Mouse (Mus musculus) kidney, adult 11 months (tissue): ENCODE results near the gene 9930022D16Rik.

Source experiments
- DNase-seq: peaks from one replicate; pipeline ENCODE4 v3.0.0; 2022

Gene 9930022D16Rik

DNA sequence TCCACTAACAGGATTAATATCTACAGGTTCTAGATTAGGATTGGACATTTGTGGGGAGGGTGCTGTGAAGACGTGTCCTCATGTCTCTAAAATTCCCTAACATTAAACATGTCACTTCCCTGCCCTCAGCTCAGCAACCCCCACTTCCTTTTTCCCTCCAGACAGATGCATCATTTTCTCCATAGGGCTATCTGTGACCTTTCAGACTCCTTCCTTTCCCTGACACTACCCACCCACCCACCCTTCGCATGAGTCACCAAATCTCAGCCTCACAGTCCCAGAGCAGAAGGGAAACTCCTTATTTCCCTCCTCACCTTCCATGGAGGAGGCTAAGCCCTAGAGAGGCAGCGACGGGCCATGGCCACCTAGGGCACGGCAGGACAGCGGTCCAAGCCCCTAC is at the start of gene 9930022D16Rik:
Gene 9930022D16Rik (plus strand): TSS at position 301 of the 400 bp plus-strand sequence.
- no peak for DNase-seq

GRCm38 (mm10) chr11:109364337-109364736 is 49.4 kb upstream of the 9930022D16Rik start:
- peak; percentile 36 for DNase-seq

- no peak for DNase-seq
These were observed 48.8 kb upstream of the 9930022D16Rik start for GRCm38 (mm10) chr11:109364881-109365280.

DNA sequence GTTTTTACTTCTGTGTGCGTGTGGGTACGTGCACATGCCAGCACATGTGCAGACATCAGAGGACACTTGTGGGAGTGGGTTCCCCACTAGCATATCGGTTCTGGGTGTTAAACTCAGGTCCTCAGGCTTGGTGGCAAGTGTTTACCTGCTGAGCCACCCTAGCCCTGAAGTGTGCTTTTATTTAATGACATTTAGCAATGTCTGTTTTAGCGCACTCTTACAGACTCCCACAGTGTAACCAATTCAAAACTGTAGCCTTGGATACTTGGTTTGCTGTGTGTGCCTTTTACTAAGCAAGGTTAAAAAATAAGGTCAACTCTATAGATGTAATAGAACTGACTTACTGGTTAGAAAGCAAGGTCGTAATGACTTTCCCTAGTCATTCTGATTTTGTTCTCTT is 47.9 kb upstream of the 9930022D16Rik start:
- DNase-seq = no peak

DNA sequence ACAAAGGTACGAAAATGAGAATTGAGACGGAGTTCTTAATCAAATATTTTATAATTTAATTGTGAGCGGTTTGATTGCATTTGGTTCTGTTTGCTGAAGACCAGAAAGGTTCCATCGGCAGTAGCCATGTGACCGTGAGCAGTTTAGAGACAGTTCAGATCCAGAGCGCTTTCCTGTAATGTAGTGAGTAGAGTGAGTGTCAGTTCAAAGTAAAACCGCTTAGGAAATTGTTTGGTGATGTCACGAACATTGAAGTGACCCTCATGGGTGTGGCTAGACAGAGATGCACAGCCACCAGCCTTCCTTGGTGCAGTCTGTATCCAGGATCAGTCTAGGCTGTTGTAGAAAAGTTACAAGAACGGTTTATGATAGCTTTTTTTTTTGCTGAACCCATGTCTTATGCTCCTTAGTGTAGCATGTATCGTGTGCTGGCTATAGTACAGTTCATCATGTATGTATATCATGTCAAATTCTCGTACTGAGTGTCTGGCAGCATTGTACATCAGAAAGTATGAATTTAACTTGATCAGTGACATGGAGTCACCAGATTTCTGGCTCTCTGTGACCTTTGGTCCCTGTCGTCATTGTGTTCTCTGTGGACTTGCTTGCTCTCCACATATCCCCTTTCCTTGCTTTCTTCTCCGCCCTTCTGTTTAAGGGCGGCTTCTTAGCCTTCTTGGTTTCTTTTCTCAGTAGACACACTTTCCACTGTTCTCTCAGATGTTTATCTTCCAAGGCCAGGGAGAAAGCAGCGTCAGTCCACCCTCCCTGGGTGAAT is 46.7 kb upstream of the 9930022D16Rik start:
- DNase-seq = no peak

DNA sequence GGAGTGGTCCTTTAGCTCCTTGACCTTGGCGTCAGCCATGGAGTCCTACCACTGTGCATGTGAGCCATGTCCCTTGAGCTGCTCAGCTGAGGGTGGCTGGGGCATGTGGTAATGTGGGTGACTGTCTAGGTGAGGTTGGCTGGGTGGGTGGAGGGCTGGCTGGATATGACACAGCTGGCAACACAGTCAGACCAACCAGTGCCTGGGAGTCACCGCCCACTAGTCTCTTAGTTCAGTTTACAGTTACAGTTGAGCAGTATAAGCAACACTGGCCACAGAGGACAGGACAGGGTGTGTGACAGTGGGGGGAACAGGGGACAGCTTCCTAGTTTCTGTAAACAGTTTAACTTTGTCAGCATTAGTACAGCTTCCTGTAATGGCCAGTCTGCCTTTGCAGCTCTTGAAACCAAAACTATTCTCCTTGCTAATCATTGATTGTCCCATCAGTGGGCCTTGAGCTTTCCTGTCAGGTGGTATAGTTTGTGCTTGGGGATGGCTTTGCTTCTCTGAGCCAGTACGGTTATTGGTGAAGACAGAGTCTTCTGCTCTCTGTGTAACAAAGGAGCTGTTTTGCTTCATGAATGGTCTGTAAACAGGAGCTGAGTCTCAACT is 44.6 kb upstream of the 9930022D16Rik start:
- peak; percentile 43 for DNase-seq

- no peak for DNase-seq
These were observed 38.3 kb upstream of the 9930022D16Rik start for GRCm38 (mm10) chr11:109375412-109375811.

DNA sequence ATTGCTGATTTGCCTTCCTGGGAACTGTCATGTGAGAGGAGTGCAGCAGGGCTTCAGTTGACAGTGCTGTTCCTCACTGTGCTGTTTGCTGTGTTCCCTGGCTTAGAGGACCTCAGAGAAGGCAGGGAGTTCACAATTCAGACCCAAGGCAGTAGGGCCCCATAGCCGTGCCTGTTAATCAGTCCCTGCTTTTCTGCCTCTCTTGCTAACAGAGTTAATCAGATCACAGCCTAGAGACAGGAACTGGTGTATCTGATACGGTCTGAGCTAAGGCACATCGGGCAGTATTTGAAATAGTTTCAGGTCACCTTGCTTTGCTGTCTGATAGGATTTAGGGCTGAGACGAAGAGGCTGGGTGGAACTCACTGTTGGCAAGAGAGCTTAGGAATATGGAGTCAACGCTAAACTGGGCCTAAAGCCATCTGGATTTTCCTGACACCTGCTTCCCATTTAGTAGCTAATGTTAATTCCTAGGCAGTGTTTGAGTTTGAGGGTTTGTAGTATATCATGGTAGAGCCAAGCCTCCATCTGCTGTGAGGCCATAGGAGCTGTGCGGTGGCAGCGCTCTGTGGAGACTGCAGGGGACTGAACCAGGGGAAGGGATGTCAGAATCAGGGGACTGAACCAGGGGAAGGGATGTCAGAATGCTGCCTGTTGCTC is 37.1 kb upstream of the 9930022D16Rik start:
- DNase-seq = no peak

DNA sequence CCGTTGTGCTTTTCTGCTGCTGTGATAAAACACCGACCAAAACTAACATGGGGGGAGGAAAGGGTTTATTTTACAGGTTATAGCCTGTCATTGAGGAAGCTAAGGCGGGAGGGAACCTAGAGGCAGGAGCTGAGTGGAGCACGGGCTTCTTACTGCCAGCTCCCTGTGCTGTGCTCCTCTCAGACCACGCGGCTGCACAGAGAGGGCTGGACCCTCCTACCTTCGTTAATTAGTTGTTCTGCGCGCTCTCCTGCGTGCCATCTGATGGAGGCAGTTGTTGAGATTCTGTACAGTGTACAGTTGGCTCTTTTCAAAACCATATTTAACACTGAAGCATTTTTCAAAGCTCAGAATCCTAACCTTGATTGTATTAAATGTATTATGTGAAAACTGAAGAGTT is 36.2 kb upstream of the 9930022D16Rik start:
- DNase-seq = no peak

DNA sequence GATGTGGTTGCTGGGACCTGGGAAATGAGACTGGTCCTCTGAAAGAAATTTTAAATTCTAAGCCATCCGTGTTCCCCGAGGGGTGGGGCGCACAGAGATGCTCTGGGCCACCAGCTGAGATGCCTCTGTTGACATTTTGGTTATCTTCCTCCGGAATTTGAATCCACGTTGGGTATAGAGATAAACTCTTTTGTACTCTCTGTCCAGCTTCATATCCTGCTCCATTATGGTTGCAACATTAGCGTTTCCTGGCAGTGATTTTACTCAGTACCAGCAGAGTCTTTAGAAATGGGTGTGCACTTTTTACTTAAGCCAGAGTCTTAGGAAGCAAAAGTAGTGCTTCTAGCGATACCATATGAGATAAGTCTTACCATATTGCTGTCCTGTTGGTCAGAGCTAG is 35.7 kb upstream of the 9930022D16Rik start:
- DNase-seq = no peak

DNA sequence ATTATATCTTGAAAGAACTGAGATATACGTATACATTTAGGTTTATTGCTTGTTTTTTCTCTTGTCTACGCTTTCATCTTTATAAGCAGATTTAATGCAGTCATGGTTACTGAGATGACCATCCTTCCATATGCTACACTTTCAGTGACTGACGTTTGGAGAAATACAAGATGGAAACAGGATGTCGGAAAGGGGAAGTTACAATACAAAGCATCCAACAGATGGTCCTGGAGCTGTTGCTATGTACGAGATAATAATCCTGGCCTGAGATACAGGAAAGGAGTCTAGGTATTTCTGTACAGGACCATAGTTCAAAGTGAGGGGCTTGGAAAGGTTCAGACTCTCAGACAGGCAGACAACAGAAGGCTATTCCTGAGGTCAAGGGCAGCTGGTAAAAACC is 33.1 kb upstream of the 9930022D16Rik start:
- DNase-seq = no peak

DNA sequence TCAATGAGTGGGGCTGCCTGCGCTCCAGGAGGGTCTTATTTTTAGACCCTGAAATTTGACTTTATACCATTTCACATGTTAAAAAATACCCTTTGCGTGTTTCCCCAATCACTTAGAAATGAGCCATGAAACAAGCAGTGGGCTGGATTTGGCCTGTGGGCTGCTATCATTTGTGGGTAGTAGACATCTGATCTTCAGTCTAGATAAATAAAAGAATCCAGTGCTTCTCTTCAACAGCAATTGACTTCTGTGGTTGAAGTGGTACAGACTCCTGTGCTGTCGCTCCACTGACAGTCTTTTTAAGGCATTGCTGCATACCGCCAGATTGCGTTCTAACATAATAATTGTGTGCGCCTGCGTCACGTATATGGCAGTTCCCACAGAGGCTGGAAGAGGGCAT is 28.4 kb upstream of the 9930022D16Rik start:
- no peak for DNase-seq

GRCm38 (mm10) chr11:109389046-109389445 is 24.7 kb upstream of the 9930022D16Rik start:
- DNase-seq = no peak

DNA sequence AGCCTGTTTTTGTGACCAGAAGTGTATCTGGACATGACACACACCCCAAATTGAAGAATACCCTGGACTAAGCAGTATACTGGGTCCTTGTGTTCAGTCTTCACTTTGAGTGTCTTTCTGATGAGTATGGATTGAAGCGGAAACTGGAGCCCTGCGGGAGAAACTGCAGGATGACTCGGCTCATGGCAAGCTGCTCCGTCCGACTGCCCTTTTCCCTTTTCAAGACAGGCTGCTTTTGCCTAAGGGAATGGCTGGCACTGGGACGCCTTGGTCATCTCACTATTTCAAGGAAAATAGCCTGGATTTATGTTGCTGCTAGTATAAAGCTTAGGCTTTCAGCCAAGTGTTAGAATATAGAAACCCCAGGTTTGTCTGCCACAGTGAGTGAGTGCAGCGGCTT is 22.5 kb upstream of the 9930022D16Rik start:
- no peak for DNase-seq

GRCm38 (mm10) chr11:109391760-109392159 is 22.0 kb upstream of the 9930022D16Rik start:
- no peak for DNase-seq

DNA sequence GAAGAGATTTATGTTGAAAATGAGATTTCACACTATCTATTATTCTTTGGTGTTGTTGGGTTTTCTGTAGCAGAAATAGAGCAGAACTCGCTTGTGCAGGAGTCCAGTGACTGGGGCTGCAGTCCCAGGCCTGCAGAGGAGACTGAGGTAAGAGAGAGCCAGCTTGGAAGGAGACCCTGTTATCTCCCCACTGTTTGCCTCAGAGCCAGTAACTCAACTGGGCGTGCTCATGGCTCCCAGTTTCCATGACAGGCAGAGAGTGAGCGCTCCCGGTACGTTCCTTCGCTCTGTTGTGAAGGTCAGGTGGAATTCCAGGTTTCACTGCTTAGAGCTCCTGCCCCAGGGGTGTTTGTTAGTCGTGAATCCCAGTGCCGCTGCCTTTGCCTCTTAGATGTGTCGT is 21.1 kb upstream of the 9930022D16Rik start:
- DNase-seq = no peak

DNA sequence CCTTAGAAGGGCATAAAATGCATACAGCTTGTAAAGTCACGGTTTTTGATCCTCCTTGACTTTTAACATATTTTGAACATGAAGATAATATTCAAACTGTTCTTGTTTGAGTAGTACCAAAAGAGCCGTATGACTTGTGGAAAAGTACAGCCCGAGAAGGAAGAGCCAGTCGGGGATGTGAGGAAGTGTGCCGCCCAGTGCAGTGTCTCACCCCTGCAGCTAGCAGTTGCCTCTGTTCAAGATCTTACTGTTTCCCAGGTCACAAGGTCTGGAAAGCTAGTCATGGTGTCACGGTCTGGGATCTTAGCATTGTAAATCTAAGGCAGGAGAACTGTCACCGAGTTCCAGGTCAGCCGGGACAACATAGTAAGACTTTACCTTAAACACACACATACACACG is 19.0 kb upstream of the 9930022D16Rik start:
- peak; percentile 48 for DNase-seq

DNA sequence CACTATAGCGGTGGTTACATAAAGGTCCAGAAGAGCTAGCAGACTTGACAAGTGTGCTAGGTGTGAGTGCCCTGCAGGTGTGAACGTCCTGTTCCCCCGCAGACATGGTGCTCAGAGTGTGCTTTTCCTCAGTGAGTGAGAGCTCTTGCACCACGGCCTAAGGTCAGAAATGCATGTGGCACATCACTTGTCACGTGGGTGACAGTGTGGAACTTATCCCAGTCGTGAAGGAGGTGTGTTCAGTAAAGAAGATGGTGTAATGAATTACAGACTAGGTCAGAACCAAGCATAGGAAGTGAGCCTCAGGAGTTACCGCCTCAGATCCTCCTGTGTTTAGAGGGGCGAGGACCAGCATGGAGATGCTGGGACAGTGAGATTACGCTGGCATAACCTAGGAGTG is 18.4 kb upstream of the 9930022D16Rik start:
- DNase-seq = peak; percentile 58

GRCm38 (mm10) chr11:109406431-109406830 is 7.3 kb upstream of the 9930022D16Rik start:
- DNase-seq = no peak

DNA sequence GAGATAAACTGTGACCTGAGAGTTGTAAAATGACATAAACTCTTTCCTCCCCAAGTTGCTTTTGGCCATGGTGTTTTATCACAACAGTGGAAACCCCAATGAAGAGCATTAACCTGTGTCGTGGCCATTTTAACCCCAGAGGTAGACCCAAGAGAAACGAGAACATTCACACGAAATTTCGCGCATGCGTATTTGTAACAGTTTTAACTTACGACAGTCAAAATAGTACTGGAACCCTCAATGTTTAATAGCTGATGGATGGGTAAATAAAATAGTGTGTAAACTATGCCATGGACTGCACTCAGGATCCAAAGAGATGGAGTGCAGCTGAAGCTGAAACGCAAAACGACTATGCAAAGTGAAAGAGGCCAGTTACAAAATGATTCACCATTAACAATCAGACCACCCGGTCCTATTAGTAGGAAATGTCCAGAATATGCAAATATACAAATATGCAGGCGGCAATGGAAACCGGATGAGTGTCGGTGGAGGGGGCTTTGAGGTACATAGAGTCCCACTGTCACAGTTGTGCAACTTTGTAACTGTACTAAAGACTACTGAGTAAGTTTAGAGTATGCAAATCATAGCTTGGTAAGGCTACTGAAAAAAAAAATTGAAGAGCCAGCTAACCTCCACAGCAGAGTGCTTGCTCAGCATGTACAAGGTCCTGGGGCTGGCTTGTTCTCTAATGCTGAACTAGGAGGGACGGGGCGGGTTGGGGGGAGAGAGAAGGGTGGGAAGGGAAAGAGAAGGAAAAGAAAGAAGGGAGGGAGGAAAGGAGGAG is 3.3 kb upstream of the 9930022D16Rik start:
- DNase-seq = no peak

DNA sequence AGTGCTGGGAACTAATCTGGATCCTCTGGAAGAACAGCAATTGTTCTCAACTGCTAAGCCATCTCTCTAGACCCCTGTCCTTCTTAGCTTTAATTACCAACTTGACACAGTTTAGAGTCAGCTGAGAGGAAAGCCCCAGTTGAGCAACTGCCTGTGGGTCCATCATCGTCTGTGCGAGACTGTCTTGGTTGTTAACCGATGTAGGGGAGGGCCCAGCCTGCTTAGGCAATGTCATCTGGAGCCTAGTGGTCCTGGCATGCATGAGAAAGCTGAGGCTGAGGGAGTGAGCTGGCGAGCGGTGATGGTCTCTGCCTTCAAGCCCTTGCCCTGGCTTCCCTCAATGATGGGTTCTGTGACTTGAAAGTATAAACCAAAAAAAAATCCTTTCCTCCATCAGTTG is 1.1 kb downstream of the 9930022D16Rik start:
- DNase-seq = no peak

DNA sequence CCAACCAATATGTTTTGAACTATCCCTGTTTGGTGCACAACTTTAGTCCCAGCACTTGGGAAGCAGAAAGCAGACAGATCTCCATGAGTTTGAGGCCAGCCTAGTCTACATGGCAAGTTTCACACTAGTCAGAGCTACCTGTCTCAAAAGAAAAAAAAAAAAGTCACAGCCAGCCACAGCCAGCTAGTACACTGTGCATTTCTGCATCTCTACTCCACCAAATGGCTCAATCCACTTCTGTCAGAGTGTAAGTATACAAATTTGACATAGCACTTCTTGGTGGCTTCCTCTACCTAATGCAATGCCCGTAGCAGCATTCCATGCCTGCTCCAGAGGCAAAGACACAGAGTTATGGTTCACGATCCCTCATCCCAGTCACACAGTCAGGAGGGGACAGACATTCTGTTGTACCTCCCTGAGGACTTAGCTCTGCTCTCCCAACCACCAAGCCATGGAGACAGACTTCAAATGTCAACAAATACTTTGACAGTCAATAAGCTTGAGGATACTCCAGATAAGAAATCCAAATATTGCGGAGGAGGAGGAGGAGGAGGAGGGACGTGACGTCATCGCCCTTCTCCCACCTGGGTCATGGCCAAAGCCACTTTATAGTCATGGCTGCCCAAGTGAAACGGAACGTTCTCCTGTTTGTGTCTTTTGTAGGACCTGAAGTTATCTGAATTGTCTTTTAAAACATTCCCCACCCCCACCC is 3.1 kb downstream of the 9930022D16Rik start:
- DNase-seq = no peak
